Mouse (Mus musculus) olfactory bulb, adult 2 months (tissue): ENCODE results near the gene Thbs1.

ENCODE experiments used
- CTCF ChIP-seq: fragments of 200-500 bp; IDR thresholded peaks from 2 replicates; pipeline ENCODE4 v1.5.1; 2012; ENCODE audit warnings: low read depth, mild to moderate bottlenecking, low read length, moderate library complexity; ENCODE audit not compliant: insufficient read depth
- POLR2A ChIP-seq: fragments of 200-500 bp; IDR thresholded peaks from 2 replicates; pipeline ENCODE4 v1.6.1; 2012; ENCODE audit warnings: mild to moderate bottlenecking, low read depth, low read length, moderate library complexity; ENCODE audit not compliant: insufficient read depth

GRCm38 (mm10) chr2:118160547-118160946 is 48.9 kb downstream of the Thbs1 start:
- TF ChIP-seq POLR2A (no peak), CTCF (no peak)
